Mouse (Mus musculus) spleen, adult 12 weeks (tissue): ENCODE measurements around the gene Sowahb.
"Not testable (repeated sequence)": the region's sequence is repeated elsewhere in the genome, so short reads cannot be mapped to it uniquely, and the experiment has no call there.

Experiments used
- DNase-seq: peaks from one replicate; pipeline ENCODE4 v3.0.0; 2022; ENCODE audit warnings: low spot score

Sowahb gene

DNA sequence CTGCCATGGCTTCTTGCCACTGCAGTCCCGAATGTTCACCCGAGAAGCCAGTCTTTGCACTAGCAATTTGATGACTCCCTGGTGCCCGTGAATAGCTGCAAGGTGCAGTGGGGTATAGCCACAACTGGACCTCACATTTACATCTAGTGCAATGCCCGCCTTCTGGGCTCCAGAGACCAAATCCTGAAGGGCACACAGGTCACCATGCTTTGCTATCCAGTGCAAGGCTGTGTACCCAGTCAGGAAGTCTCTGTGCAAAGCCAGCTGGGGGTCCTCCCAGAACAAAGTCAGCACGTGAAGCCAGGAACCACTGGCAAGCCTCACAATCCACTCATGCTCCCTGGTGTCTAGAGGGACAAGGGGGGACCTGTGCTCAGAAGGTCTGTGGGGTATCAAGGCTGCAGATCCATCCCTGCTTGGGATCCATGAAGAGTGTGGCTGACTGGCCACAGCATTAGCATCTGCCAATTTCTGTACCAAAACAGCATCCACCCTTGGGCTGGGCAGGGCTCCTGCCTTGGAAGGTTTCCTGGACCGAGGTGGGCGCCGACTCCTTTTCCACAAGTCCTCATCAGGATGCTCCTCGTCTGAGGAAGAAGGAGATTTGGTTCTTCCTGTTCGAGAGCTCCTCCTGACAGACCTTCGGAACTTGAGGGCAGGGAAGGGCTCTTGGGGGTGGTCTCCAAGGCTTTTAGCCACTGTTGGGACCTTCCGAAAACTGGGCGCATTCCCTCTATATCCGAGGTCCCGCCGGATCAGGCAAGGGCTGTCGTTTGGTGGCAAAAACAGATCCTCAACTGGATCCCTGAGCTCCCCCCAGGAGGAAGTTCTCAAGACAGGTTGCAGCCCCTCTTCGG, 1.8 kb downstream of the Sowahb start:
- no peak for DNase-seq

DNA sequence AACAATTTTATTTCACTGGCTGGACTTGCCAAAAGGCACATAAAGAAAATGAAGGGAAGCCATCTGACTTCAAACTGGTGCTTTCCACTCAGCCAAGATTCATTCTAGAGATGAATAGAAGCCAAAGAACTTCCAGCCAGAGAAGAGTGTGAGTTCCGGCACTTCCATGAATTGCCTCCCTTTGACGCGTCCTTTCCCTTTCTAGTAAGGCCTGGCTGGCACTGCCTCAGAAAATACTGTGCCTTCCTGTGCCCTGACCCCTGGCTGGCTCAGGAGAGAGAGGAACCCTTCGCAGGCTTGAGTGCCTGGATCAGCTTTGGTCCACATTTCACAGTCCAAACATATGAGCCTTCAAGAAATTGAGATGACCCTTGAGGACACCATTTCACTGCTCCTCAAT, 2.8 kb downstream of the Sowahb start:
- no peak for DNase-seq

DNA sequence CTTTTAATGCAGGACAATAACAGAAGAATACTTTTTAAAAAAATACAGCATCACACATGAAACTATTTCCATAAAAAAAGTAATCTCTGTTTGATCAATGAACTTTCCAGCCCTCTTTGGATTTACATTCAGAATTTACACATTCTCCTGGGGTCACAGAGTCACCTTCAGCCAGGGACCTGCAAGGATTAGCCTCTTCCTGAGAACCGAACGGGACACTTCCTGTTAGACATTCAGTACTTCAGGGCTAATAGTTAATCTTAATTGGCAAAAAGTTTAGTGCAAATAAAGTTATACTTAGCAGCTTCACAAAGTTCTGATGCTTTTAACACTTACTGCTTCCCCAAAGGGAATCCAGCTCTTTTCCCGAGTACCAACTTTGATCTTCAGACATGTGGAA, 3.5 kb downstream of the Sowahb start:
- no peak for DNase-seq

DNA sequence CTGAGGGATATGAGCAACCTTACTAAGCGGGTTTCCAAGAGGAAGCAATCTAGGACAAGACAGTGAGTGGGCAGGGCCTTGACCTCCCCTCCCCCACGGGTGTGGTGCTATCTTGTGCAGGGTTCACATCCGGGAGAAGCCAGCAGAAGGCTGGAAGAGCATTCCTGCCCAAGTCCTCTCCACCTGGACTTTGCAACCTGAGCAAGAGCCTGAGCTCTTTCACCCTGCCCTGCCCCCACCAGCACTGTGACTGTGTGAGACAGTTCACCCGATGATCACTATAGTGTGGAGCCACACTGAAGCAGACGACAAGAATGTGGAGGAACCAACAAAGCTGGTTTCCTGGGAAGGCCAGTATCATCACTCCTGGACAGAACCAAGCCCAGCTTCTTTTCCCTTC, 4.7 kb downstream of the Sowahb start:
- no peak for DNase-seq

DNA sequence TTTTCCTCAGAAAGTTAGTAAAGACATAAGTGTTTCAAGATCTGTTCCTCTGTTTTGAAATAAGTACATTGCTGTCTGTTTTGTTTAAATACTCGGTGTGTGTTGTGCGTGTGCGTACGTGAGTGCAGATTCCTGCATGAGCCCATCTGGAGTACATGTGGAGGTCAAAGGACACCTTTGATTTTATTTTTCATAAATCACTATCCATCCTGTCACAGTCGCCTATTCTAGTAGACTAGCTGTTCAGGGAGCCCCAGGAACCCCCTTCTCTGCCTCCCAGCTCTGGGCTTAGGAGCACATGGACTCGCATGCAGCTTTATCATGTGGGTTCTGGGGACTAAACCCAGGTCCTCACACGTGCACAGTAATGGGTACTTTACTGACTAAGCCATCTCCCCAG, 8.6 kb downstream of the Sowahb start:
- DNase-seq = no peak

DNA sequence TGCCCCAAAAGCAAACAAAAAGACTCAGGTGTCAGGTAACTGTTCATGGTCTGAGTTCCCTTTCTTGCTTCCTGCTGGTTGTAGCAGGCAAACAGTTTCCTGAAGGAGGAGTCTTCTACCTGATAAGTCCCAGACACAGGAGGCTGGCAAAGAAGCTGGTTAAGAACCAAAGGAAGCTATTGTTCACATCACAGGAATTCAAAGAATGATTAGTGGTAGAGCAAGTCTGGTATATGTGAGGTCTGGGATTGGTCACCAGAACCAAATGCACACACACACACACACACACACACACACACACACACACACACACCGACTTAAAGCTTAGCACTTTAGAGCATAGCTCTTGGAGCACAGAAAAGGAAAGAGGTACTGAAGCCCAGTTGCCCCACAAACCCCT, 9.5 kb downstream of the Sowahb start:
- DNase-seq = no peak

DNA sequence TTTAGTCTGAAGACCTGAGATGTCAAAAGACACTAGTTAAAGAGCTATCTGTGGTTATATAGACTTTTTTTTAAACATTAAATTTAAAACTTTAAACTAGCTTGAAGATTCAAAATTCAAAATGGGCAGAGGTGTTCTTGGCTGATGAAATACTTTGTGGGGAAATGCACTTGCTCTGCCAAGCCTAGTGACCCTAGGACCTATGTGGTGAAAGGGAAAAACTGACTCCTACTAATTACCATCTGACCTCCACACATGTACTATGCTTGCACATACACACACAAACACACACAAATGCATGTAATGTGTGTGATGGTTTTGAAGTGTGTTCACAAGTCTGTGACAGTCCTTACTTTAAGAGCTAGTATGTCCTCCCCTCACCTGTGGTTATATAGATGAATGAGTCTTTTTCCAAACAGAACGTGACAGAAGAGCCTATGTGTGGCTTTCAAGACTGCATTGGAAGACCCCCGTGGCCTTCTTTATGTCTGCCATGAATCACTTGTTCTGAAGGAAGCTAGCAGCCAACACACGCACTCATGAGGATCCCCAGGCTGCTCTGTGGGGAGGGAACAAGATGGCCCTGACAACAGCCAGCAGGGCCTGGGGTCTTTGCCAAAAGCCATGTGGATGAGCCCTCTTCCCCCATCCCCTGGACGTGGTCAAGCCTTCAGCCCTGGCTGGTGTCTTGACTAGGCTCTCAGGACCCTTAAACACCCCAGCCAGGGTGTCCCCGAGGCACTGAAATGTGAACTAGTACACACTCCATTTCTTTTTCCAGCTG, 11.5 kb downstream of the Sowahb start:
- DNase-seq = no peak

DNA sequence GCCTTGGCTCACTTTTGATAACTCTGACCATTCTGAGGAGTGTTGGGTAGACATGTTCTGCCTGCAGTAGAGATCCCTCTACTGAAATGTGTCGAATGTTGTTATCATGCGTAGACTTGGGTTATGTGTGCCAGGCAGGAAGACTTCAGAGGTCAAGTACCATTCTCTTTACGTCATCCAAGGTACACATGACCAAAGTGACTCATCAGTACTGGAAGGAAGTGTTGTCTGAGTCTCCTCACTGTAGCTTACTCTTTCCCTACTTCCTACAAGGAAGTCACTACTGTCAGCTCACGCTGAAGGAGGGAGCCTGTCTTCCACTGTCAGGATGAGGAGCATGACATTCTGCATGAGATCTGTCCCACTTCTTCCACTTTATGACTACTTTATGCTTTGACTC, 12.2 kb downstream of the Sowahb start:
- DNase-seq = no peak

DNA sequence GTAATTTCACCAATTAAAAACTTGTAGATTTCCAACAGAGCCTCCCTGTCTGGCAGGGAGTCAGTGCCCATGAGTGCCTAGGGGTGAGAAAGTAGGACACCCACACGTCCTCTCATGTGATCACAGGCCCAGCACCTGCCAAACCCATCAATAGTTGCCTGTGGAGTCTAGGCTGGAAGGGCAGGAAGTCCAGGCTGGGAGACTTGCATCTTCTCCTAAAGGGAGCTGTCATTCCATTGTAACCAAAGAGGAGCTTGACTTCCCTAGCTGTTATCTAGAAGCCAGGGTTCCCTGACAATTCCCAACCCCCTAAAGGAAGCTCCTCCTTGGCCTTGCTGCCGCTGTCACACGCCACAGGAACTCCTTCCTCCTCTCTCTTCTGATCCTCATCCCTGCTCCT, 14.0 kb downstream of the Sowahb start:
- no peak for DNase-seq

DNA sequence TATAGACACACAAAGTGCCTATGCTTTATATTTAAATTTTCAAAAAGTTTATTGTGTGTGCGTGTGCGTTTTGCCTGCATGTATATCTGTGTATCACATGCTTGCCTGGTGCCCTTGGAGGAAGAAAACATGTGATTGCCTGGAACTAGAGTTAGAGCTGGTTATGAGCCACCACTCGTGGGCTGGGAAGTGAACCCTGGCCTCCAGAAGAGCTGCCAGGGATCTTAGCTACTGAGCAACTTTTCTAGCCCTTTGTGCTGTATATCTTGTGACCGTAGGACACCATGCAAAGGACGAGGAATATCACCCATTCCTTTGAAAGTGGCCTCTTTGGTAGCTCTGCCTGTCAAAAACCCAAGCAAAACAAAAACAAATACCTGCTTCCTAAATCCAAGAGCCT, 14.4 kb downstream of the Sowahb start:
- DNase-seq = no peak

DNA sequence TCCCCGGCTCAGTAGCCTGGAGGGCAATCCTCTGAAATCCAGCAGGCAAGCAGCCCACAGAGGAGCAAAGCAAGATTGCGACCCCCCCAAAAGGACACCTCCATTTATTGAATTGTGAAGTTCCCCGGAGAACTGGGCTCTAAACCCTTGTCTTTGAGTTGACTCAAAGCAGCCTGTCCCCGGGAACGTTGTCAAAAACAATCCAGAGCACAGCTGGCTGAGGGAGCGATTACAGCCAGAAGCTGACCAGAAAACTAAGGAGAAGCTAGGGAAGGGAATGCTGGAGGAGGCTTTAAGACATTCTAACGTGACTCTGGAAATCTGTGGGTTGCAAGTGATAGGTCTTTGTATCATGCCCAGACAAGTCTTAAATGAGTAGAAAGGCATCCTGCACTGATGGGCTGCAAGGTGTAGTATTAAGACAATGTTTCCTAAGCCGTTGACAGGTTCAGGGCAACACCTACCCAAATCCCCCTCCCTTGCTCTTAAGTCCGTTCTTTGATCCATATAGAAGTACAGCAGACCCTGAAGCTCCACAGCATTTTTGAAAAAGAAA, 17.6 kb downstream of the Sowahb start:
- no peak for DNase-seq

DNA sequence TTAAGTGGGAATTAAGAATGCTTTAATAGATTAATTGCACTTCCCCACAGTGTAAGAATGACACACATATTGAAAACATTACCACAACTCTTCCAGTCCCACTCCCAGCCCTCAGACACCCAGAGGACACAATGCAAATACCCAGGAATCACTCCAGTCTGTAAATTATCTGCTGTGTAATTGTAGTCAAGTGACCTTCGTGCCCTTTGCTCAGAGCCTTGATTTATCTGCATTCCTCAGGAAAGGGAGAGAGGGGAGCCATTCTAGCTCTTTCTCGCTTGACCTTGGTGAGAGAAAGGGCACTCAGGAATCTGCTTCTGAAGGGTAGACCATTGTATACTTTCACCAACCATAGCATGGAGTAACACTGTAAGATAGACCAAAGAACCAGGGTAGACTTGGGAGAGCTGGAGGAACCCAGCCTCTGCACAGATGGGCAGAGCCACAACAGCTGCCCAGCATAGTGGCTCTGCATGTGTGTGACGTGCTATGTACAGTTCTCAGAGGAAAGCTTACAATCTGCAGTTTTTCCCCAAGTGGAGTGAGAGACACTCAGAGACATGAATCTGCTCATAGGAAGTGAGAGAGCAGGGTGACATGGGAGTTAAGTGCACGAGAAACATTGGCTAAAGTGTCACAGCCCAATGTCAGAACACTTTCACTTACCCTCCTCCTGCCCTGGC, 18.2 kb downstream of the Sowahb start:
- DNase-seq = no peak

DNA sequence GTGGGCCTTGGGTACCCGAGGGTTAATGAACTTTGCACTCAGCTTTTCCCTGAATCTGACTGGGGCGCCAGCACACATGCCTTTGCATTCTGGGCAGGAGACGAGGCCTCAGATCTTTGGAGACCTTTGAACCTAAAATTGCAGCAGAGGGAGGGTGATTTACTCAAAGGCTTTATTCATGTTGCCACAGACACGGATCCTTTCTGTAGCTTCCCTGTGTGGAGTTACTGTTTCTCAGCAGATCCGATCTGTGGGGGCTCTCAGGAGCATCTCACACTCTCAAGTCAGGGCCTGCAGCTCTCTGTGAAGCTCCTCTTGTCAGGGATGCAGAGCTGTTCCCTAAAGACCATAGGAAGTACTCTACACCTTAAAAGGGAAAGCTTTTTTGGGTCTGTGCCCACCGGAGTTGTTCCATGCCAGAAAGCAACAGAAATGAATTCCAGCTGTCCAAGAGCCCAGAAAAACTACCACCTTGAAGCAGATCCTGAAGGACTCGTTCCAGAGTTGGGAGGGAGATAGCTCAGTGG, 20.0 kb downstream of the Sowahb start:
- no peak for DNase-seq

DNA sequence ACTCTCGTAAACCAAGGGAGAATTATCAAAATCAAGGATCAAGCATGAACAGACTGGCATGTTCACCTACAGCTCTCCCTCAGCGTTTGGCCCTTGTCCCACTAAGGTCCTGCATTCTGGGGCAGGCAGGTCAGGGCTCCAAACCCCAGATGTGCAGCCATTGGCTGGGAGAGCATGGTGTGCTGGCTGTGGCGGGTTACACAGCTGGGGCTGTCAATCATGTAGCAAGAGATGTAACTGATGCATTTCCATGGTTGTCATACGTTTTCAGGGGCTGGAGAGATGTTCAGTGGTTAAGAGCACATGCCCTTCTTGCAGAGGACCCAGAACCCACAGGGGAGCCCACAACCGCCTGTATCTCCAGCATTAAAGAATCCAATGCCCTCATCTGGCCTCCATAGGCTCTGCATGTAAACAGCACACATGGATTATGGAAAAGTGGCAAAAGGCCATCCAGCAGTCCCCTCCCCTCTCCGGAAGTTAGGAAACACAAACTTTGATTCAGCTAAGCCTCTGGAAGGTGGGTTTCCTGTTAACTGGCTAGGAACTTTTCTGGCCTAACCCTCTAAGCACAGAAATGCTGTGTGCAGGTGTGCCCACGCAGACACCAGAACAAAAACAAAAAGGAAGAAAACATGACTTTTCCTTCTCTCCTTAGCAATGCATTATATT, 22.6 kb downstream of the Sowahb start:
- no peak for DNase-seq

DNA sequence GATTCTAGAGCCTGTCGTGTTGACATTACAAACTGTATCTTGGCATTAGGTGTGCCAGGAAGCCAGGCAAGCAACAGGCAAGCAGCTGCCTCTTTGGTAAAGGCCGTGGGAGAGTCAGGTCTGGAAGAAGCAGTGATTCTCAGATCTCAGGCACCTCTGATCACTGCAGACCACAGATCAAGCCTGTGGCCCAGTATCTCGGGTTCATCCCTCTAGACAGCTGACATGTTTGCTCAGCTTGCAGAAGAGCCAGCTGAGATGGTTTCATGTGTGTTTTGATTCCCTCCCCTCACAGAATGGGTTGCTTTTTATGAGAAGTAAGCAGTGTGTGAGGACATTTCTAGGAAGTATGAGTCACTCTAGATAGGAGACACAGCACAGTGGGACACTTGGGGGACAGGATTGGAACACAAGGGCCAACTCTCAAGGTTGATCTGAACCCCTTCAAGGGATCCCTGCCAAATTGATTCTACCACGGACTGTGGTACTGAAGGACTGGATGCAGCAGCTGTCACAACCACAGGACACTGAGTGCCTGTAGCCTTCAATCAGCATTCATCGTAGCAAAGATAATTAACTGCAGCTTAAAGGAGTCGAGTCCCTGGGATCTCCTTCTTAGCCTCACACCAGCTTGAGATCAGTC, 24.7 kb downstream of the Sowahb start:
- DNase-seq = no peak

DNA sequence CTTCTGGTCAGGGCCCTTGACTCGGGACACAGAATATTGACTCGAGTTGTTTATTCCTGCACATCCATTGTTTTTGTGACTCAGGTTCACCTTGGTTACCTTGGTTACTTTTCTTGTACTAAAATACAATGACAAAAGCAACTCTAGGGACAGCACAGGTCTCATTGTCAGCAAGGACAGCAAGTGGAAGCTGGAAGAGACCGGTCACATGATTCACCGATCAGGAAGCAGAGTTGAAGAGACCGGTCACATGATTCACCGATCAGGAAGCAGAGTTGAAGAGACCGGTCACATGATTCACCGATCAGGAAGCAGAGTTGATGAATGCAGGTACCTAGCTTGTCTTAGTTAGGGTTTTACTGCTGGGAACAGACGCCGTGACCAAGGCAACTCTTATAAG, 25.6 kb downstream of the Sowahb start:
- DNase-seq = not testable (repeated sequence)

DNA sequence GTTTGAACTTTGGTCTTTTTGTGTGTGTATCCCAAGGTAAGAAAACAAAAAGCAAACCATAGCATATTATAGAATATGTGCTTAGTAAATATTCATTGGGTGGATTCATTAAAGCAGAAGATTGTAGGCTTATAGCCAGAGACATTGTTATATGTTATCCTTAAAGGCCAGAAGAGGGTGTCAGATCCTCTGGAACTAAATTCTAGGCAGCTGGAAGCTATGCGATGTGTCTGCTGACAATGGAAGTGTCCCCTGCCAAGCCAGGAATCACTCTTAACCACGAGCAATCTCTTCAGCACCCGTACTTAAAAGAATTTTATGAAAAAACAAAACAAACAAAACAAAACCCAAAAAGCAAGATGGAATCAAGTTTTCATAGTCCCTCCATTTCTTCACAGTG, 27.1 kb downstream of the Sowahb start:
- no peak for DNase-seq

DNA sequence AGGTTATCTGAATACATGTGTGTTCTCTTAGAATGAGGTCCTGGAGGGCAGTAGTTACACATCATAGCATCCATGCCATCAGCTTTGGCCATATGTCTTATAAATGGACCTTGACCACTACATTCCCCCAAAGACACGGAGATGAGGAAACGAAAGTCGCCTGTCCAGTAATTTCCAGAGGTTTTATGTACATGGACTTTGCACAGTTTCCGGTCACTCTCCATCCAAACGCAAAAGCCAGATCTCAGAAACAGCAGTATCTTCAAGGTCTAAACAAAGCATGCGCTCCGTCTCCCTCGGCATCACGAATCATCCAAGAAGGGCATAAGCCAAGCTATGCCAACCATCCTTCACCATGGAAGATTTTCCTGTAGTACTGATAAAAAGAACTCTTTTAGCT, 36.6 kb downstream of the Sowahb start:
- no peak for DNase-seq

DNA sequence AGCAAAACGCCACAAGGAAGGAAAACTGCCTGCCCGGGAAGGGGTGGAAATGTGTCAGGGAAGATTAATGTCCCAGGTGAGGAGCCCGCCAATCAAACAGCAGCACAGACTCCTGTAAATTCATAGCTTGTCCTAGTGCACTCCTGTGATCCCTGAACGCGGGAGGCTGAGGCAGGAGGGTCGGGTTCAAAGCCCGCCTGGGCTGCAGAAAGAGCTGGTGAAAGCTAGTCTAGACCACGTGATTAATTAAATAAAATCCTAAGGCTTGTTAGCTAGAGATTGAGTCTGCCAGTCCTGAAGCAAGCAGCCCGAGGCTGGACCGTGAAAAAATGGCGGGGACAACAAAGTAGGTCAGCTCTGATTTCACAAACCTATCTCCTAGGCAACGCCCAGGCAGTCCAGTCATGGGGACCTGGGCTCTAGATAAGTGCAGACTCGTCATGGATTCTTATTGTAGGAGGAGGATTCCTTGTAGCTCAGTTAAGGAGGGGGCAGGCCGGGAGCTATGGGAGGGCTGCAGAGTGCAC, 38.9 kb downstream of the Sowahb start:
- DNase-seq = no peak

DNA sequence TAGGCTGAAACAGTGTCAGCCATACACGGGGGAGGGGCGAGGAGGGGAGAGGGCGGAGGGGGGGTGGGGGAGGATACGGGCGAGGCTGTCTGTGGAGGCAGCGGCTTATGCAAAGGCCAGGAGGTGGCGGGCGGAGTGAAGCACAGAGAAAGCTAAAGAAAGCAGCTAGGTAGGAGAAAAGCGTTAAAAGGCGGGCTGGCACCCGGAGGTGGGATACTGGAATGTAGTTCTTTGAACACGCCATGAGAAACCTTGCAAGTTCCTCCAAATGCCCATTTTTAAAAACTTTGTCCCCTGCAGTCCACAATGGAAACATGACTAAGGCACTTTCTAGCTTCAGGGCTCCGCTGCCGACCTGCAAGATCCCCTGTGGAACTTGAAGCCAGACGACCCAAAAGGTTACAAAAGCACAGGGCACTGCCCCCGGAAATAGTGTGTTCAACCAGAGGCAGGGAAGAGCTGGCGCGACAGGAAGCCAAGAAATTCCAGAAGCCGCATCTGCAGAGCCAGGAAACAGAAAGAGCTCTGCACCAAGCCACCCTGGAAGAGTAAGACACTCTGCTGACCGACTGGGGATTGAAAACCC, 39.5 kb downstream of the Sowahb start:
- no peak for DNase-seq

DNA sequence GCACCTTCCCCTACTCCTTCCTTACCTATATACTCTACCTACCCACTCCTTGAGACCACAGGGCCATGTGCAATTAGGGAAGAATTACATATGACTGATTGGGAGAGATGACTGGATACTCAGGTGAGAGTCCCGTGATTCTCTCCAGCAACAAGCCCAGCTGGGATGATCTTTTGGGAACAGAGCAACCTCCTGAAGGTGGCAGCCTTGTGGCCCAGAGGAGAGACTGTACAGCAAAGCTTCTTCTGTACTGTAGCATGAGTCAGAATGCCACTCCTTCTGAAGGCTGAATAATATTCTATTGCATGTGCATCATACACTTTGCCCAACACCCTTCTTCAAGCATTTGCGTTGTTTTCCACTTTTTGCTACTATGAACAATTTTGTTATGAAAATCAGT, 42.2 kb downstream of the Sowahb start:
- DNase-seq = no peak
